Mouse (Mus musculus): Measurements from ENCODE around the gene Babam2. TPM values are rescaled to one million over a fixed set of nuclear protein-coding genes. Genes with fewer than 3 reads are reported as not detected.

Babam2 gene
- polyA plus RNA-seq, 1 experiment from 2014 or later: 47.2 TPM

DNA sequence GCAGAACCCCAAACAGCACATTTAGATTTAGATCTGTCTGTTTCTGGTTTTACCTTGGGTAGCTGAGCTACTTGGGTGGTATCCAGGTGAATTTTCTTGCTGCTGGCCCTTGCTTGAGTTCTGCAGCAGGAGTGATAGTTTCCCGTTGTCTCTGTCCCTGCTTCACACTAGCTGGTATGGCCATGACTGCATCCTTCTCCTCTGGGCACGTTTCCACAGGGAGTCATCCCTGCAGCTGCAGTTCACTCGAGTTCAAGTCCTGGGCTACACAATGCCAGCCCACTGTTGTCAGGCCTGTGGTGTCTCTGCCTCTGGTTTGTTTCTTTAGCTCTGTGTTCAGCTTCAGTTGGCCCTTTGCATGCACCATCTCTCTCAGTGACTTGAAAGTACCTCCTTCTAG lies 239.0 kb downstream of the Babam2 start:
- no peaks in the 10 kb centered on the region for H3K27me3 ChIP-seq
- no peak overlapping the region for H3K9ac ChIP-seq
- H3K4me2 ChIP-seq: no peak overlapping the region
- no peak overlapping the region for H3K27ac ChIP-seq
- no peaks in the 10 kb centered on the region for H3K9me3 ChIP-seq
- no peak for ATAC-seq (ENCODE audit: low FRiP score)
- no peaks in the 10 kb centered on the region for H3K4me1 ChIP-seq
- no peak overlapping the region for H3K4me3 ChIP-seq (replicated peaks)
- H3K36me3 ChIP-seq (replicated peaks): no peaks in the 10 kb centered on the region
- WGBS: 74% methylated on average over 3 of the region's 3 CpGs

DNA sequence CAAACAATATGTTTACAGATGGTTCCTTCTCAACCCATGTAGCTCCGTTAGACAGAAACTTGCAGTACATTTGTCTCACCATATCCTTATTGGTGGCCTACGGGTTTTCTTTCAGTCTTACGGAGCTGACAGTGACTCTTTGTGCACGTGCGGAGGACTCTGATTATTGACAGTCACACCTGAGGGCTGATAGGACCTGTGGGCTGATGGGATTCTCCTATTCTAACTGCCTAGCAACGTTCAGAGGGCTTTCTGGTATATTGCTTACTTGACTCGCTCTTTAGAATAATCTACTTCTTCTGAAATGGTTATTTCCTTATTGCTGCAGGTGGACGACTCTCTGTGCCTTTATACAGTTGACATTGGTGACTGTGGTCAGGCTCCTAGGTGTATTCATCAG lies 243.4 kb downstream of the Babam2 start:
- WGBS: 92% methylated on average over 8 of the region's 8 CpGs
- H3K4me3 ChIP-seq (replicated peaks): no peak overlapping the region
- H3K36me3 ChIP-seq (replicated peaks): no peaks in the 10 kb centered on the region
- no peaks in the 10 kb centered on the region for H3K4me1 ChIP-seq
- H3K4me2 ChIP-seq: no peak overlapping the region
- H3K9ac ChIP-seq: no peak overlapping the region
- H3K9me3 ChIP-seq: no peaks in the 10 kb centered on the region
- H3K27ac ChIP-seq: no peak overlapping the region
- ATAC-seq (ENCODE audit: low FRiP score): no peak
- no peaks in the 10 kb centered on the region for H3K27me3 ChIP-seq

DNA sequence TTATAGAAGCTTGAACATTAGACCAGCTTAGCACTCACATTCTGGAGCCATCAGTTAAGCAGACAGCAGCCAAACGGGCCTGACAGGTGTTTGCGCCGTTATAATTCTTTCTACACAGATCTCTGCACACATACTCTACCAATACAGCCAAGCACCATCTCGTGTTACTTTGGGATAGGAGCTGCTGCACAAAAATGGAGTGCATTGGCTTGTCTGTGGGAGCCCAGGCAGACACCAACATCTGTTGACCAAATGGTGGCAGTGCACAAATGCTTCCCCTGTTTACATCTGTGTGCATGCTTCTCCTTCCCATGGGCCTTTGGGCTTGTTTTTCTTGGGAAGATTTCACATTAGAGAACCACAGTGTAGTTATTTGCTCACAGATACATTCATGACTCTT lies 249.7 kb downstream of the Babam2 start:
- Histone ChIP-seq H3K9ac (no peak overlapping the region), H3K27me3 (no peaks in the 10 kb centered on the region), H3K9me3 (no peaks in the 10 kb centered on the region), H3K4me3 (replicated peaks) (no peak overlapping the region), H3K36me3 (replicated peaks) (no peaks in the 10 kb centered on the region), H3K4me2 (no peak overlapping the region), H3K27ac (no peak overlapping the region), H3K4me1 (no peaks in the 10 kb centered on the region)
- WGBS: 83% methylated on average over 4 of the region's 4 CpGs
- no peak for ATAC-seq (ENCODE audit: low FRiP score)

DNA sequence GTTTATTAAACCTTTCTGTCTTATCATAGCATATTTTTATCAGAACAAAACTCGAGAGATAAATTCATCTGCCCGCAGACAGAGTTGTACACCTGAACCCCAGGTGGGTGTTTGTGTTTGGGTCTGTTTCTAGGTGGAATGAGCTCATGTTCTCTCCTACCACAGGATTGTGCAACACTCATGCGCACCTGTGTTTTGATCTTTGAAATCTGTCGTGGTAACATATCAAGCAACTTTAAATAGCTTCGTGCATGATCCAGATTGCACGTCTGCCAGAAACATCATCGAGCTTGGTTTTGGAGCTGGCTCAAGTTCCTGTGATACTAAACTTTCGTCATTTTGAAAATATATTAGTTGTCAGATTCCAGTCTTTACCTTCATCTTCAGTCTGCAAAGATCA lies 251.9 kb downstream of the Babam2 start:
- no peaks in the 10 kb centered on the region for H3K36me3 ChIP-seq (replicated peaks)
- 93% methylated on average over 8 of the region's 8 CpGs for WGBS
- no peaks in the 10 kb centered on the region for H3K9me3 ChIP-seq
- H3K27ac ChIP-seq: no peak overlapping the region
- no peak overlapping the region for H3K9ac ChIP-seq
- no peak overlapping the region for H3K4me3 ChIP-seq (replicated peaks)
- no peak overlapping the region for H3K4me2 ChIP-seq
- H3K4me1 ChIP-seq: no peaks in the 10 kb centered on the region
- H3K27me3 ChIP-seq: no peaks in the 10 kb centered on the region
- ATAC-seq (ENCODE audit: low FRiP score): no peak

DNA sequence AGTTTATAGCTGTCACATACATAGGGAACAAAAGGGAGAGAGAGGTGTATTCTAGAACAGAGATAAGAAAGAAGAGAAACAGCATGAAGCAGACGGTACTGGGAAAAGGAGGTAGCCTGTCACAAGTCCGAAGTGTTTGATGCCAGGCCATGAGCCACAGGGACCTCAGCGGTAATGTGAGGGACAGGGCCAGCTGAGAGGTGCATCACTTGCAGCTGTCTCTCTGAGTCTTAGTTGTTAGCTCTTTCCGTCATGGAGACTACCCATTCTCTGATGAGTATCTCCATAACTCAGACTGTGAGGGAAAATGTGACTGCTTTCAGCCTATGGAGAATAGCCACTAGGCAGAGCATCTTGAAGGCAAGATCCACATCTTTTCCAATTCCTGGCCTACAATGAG lies 253.0 kb downstream of the Babam2 start:
- H3K36me3 ChIP-seq (replicated peaks): no peaks in the 10 kb centered on the region
- no peaks in the 10 kb centered on the region for H3K9me3 ChIP-seq
- ATAC-seq (ENCODE audit: low FRiP score): no peak
- H3K4me1 ChIP-seq: no peaks in the 10 kb centered on the region
- 94% methylated on average over 4 of the region's 4 CpGs for WGBS
- H3K4me2 ChIP-seq: no peak overlapping the region
- H3K4me3 ChIP-seq (replicated peaks): no peak overlapping the region
- no peak overlapping the region for H3K27ac ChIP-seq
- H3K9ac ChIP-seq: no peak overlapping the region
- no peaks in the 10 kb centered on the region for H3K27me3 ChIP-seq

DNA sequence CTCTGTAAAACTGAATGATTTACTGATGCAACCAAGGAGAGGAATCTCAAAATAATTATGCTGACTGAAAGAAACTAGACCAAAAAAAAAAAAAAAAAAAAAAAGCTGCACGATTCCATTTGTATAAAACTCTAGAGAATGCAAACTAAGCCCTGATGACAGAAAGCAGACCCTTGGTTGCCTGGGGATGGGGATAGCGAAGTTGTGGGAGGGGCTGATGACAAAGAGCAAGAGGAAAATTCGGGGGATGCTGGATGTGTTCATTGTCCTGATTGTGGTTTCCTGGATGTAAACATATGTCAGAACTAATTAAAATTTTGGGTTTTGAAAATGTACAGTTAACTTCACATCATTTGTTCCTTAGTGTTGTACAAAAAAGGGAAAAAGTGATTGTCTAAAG lies 257.7 kb downstream of the Babam2 start:
- Histone ChIP-seq H3K4me2 (no peak overlapping the region), H3K9ac (no peak overlapping the region), H3K4me3 (replicated peaks) (no peak overlapping the region), H3K36me3 (replicated peaks) (no peaks in the 10 kb centered on the region), H3K27ac (no peak overlapping the region), H3K27me3 (no peaks in the 10 kb centered on the region), H3K9me3 (no peaks in the 10 kb centered on the region), H3K4me1 (peaks cover 6% of the 10 kb centered on the region)
- no peak for ATAC-seq (ENCODE audit: low FRiP score)
- WGBS: 83% methylated on average over 3 of the region's 3 CpGs

DNA sequence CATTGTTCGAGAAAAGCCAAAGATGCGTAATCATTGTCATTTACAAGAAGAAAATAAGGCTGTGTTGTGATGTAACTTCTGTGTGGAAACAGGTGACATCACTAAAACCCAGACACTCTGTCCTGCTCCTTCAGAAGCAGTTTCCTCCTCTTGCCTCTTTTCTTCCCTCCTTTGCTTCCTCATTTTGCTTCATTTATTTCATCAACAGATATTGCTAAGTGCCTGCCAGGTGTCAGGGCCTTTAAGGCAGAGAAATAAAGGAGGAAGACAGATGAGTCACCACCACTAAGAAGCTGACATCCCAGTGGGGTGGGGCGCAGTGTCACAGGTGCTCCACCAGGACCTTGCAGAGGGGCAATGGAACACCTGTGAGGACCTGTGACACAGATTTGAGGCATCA lies 258.9 kb downstream of the Babam2 start:
- Histone ChIP-seq H3K27me3 (no peaks in the 10 kb centered on the region), H3K4me1 (peaks cover 6% of the 10 kb centered on the region), H3K27ac (no peak overlapping the region), H3K9ac (no peak overlapping the region), H3K9me3 (no peaks in the 10 kb centered on the region), H3K36me3 (replicated peaks) (no peaks in the 10 kb centered on the region), H3K4me3 (replicated peaks) (no peak overlapping the region), H3K4me2 (no peak overlapping the region)
- no peak for ATAC-seq (ENCODE audit: low FRiP score)
- 93% methylated on average over 3 of the region's 3 CpGs for WGBS

DNA sequence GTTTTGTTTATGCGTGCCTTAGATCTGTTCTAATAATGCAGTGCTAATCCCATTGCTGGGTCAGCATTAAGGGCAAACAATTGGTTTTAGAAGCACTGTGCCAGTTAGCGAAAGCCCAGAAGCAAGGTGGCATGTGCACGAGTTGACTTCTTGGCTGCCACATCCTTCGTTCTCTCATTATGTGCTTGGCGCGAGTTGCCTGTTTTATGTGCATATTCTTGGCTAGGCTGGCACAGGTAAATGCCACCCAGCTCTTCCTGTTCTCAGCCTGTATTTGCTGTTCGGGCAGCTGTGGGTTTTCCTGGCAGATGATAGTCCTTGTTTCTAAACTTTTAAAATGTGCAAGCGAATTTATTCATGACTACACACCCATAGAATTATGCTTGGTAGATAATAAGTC lies 262.4 kb downstream of the Babam2 start:
- no peak overlapping the region for H3K9ac ChIP-seq
- H3K9me3 ChIP-seq: no peaks in the 10 kb centered on the region
- WGBS: 66% methylated on average over 8 of the region's 8 CpGs
- H3K27me3 ChIP-seq: no peaks in the 10 kb centered on the region
- H3K4me2 ChIP-seq: no peak overlapping the region
- H3K36me3 ChIP-seq (replicated peaks): no peaks in the 10 kb centered on the region
- H3K4me3 ChIP-seq (replicated peaks): no peak overlapping the region
- peaks cover 6% of the 10 kb centered on the region for H3K4me1 ChIP-seq
- no peak overlapping the region for H3K27ac ChIP-seq
- ATAC-seq (ENCODE audit: low FRiP score): no peak

DNA sequence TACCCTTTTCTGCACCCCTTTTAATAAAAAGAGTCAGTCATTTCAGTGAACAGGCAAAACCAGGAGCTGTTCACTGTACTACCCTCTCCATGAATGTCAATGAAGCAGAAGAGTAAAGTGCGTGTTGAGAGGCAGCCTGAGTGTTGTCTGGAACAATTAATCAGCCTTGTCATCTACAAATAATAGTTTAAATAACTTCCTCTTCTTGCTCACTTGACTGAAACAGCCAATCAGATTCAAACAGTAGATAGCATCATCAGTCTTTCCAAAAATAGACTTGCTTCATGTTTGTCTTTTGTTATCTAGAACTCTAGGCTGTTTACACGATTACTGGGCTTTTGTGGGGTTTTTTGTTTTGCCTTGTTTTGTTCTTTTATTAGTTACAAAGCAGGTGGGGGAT lies 263.9 kb downstream of the Babam2 start:
- Histone ChIP-seq H3K9me3 (no peaks in the 10 kb centered on the region), H3K9ac (no peak overlapping the region), H3K36me3 (replicated peaks) (no peaks in the 10 kb centered on the region), H3K27me3 (no peaks in the 10 kb centered on the region), H3K4me1 (peaks cover 6% of the 10 kb centered on the region), H3K27ac (no peak overlapping the region), H3K4me3 (replicated peaks) (no peak overlapping the region), H3K4me2 (no peak overlapping the region)
- 73% methylated on average over 2 of the region's 2 CpGs for WGBS
- ATAC-seq (ENCODE audit: low FRiP score): no peak

DNA sequence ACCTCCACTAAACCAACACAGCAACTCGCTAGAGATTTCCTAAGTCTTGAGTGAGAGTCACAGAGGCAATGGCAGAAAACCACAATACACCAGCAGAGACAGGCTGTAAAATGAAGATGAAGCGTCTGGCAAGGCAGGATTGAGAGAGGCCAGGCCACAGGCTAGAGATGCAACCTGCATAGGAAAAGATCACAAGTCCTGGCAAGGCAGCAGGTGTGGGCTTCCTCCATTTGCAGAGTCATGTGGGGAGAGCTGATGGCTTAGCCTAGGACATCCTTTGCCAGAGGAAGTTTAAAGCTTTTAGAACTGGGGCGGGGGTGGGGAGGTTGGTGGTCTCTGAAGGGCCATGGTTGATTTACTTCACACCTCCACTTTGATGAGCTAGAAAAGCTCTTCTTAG lies 264.9 kb downstream of the Babam2 start:
- no peak overlapping the region for H3K9ac ChIP-seq
- H3K9me3 ChIP-seq: no peaks in the 10 kb centered on the region
- H3K27ac ChIP-seq: no peak overlapping the region
- no peak for ATAC-seq (ENCODE audit: low FRiP score)
- peaks cover 6% of the 10 kb centered on the region for H3K4me1 ChIP-seq
- 84% methylated on average over 3 of the region's 3 CpGs for WGBS
- no peak overlapping the region for H3K4me3 ChIP-seq (replicated peaks)
- H3K4me2 ChIP-seq: no peak overlapping the region
- no peaks in the 10 kb centered on the region for H3K36me3 ChIP-seq (replicated peaks)
- H3K27me3 ChIP-seq: no peaks in the 10 kb centered on the region

DNA sequence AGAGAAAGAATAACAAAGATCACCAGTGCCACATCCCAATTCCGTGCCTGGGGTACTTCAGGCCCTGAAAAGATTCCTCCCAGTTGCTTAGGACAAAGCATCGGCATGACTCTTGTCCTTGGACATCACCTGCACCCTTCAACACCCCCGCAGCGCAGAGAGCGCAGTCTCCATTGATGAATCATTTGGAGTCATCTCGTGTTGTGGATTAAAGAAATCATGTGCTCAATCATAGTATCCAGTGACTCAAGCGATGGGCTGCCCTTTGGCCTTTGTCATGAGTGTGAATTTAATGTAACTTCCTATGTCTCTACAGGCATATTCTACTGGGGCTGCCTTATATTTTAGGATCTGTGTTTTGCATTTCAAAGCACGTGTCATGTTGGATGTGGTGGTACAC lies 265.9 kb downstream of the Babam2 start:
- H3K9ac ChIP-seq: no peak overlapping the region
- no peak for ATAC-seq (ENCODE audit: low FRiP score)
- H3K4me3 ChIP-seq (replicated peaks): no peak overlapping the region
- WGBS: 86% methylated on average over 8 of the region's 8 CpGs
- peaks cover 6% of the 10 kb centered on the region for H3K4me1 ChIP-seq
- H3K27ac ChIP-seq: no peak overlapping the region
- no peaks in the 10 kb centered on the region for H3K9me3 ChIP-seq
- no peak overlapping the region for H3K4me2 ChIP-seq
- H3K36me3 ChIP-seq (replicated peaks): no peaks in the 10 kb centered on the region
- H3K27me3 ChIP-seq: no peaks in the 10 kb centered on the region

DNA sequence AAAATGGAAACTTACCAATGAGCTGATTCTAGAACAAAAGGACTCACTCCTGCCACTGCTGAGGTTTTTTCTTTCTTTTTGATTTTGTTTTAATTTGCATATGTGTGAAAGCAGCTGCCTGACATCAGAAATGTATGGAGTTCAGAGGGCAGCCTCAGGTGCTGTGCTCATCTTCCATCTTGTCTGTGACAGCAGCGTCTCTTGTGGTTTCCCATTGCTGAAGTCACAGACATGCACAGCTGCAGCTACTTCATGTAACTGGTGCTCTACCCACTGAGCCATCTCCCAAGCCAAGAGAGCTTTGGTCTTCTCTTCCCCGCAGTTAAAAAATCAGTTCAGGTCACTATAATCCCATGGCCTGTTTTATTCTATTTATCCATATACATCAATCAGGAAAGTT lies 266.4 kb downstream of the Babam2 start:
- no peaks in the 10 kb centered on the region for H3K27me3 ChIP-seq
- H3K4me1 ChIP-seq: peaks cover 6% of the 10 kb centered on the region
- no peak overlapping the region for H3K4me2 ChIP-seq
- 95% methylated on average over 2 of the region's 2 CpGs for WGBS
- no peaks in the 10 kb centered on the region for H3K9me3 ChIP-seq
- no peaks in the 10 kb centered on the region for H3K36me3 ChIP-seq (replicated peaks)
- no peak for ATAC-seq (ENCODE audit: low FRiP score)
- no peak overlapping the region for H3K4me3 ChIP-seq (replicated peaks)
- H3K27ac ChIP-seq: no peak overlapping the region
- no peak overlapping the region for H3K9ac ChIP-seq

DNA sequence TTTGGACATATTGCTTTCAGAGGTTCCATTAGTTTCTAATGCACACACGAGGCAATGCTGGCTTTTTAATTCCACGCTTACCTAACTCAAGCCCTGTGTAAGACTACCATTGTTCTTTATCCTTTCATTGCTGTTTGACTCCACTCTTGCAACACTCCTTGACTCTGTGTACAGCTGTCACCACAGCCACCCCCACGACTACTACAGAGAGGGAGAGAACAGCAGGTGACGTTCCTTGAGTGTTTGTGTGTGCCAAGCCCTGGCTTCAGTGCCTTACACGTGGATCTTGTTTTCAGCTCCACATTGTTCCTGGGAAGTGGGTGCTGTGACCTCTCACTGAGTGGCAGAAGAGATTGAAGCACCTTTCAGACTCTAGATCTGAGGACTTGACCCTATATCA lies 269.3 kb downstream of the Babam2 start:
- H3K4me1 ChIP-seq: no peaks in the 10 kb centered on the region
- no peaks in the 10 kb centered on the region for H3K36me3 ChIP-seq (replicated peaks)
- 66% methylated on average over 5 of the region's 5 CpGs for WGBS
- H3K9me3 ChIP-seq: no peaks in the 10 kb centered on the region
- no peak overlapping the region for H3K4me3 ChIP-seq (replicated peaks)
- H3K27ac ChIP-seq: no peak overlapping the region
- no peak overlapping the region for H3K9ac ChIP-seq
- no peaks in the 10 kb centered on the region for H3K27me3 ChIP-seq
- no peak overlapping the region for H3K4me2 ChIP-seq
- no peak for ATAC-seq (ENCODE audit: low FRiP score)

DNA sequence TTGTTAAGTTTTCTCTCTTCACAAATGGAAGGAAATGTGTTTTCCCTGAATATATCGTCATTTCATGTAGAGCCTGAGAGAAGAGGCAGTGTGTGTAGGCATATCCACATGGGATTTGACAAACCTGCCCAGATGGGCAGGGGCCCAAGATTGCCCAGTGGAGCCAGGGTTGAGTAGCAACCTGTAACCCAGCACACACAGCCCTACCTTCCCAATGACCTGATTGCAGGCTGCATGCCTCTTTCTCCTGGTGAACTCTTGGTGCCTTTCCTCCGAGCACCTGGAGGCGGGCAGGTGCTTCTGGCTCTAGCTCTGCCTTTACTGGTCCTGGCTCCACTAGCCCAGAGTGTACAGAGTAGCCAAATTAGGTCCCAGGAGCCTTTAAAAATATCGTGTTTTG lies 270.0 kb downstream of the Babam2 start:
- H3K27ac ChIP-seq: no peak overlapping the region
- ATAC-seq (ENCODE audit: low FRiP score): no peak
- no peaks in the 10 kb centered on the region for H3K4me1 ChIP-seq
- H3K4me3 ChIP-seq (replicated peaks): no peak overlapping the region
- whole genome bisulfite sequencing: 86% methylated on average over 4 of the region's 4 CpGs
- H3K36me3 ChIP-seq (replicated peaks): no peaks in the 10 kb centered on the region
- no peaks in the 10 kb centered on the region for H3K9me3 ChIP-seq
- no peak overlapping the region for H3K9ac ChIP-seq
- no peak overlapping the region for H3K4me2 ChIP-seq
- H3K27me3 ChIP-seq: no peaks in the 10 kb centered on the region

All from forebrain, embryonic 12.5 days (tissue).